Mouse (Mus musculus) CH12.LX (cell line): Measurements from ENCODE around the gene Uhrf1bp1l. TPM values are rescaled to one million over a fixed set of nuclear protein-coding genes. Genes with fewer than 3 reads are reported as not detected.

ENCODE experiments used
- DNase-seq: peaks from one replicate; pipeline ENCODE4 v3.0.0-alpha.2; 2013; ENCODE audit errors: extremely low read depth
- H3K27ac ChIP-seq: 2 replicates; pipeline ENCODE4 v1.5.1; 2012; ENCODE audit warnings: low read depth, mild to moderate bottlenecking, control low read depth, moderate library complexity; ENCODE audit not compliant: insufficient read depth
- H3K27me3 ChIP-seq: replicated peaks from 2 replicates; pipeline ENCODE3; 2012; ENCODE audit warnings: inconsistent platforms
- H3K36me3 ChIP-seq, 2 experiments: replicated peaks in 1 of 2; 2 replicates each; pipeline versions ENCODE3 to v1.6.1; 2012; ENCODE audit warnings: inconsistent platforms in 1 of 2, low read length in 1 of 2, mild to moderate bottlenecking in 1 of 2, mixed read lengths in 1 of 2, moderate library complexity in 1 of 2; ENCODE audit not compliant: control insufficient read depth in 1 of 2, insufficient read depth in 1 of 2
- H3K4me1 ChIP-seq, 2 experiments: 2 replicates each; pipeline ENCODE4 v1.6.1; 2012; ENCODE audit warnings: inconsistent platforms in 1 of 2, moderate library complexity in 1 of 2; ENCODE audit not compliant: insufficient read depth in 2 of 2, control insufficient read depth in 1 of 2
- H3K4me2 ChIP-seq: 2 replicates; pipeline ENCODE4 v1.6.1; 2012; ENCODE audit warnings: low read depth, mild to moderate bottlenecking, control low read depth; ENCODE audit not compliant: poor library complexity, insufficient read depth, severe bottlenecking
- H3K4me3 ChIP-seq, 3 experiments: fragments of 150-350 bp in 1 of 3; sonication (generic) in 1 of 3; replicated peaks in 1 of 3; 2 replicates each; pipeline versions ENCODE3 to v1.5.1; 2011 to 2012; ENCODE audit warnings: low read depth in 2 of 3, low read length in 2 of 3, mild to moderate bottlenecking in 2 of 3, moderate library complexity in 2 of 3, control low read depth in 1 of 3, improper control_type of control experiment in 1 of 3, inconsistent platforms in 1 of 3, mixed read lengths in 1 of 3; ENCODE audit not compliant: poor library complexity in 1 of 3
- H3K79me2 ChIP-seq: replicated peaks from 2 replicates; pipeline ENCODE4 v1.6.1; 2012; ENCODE audit warnings: mild to moderate bottlenecking, moderate library complexity; ENCODE audit not compliant: control insufficient read depth, poor library complexity, insufficient read depth, severe bottlenecking; ENCODE audit errors: extremely low read depth
- H3K9ac ChIP-seq: 2 replicates; pipeline ENCODE4 v1.6.1; 2012; ENCODE audit warnings: low read depth, mild to moderate bottlenecking, control low read depth, moderate library complexity; ENCODE audit not compliant: insufficient read depth
- H3K9me3 ChIP-seq: replicated peaks from 2 replicates; pipeline ENCODE3; 2012; ENCODE audit warnings: low read length, inconsistent platforms, mixed read lengths
- CHD1 ChIP-seq: IDR thresholded peaks from 2 replicates; pipeline ENCODE4 v1.6.1; 2012; ENCODE audit warnings: low read depth, low read length, improper control_type of control experiment, inconsistent platforms
- CTCF ChIP-seq, 2 experiments: IDR thresholded peaks in 1 of 2; conservative IDR thresholded peaks in 1 of 2; 2 replicates each; pipeline ENCODE4 v1.5.1; 2011 to 2012; ENCODE audit warnings: low read depth in 2 of 2, low read length in 2 of 2, improper control_type of control experiment in 1 of 2, inconsistent platforms in 1 of 2, mild to moderate bottlenecking in 1 of 2, moderate library complexity in 1 of 2
- E2F4 ChIP-seq: IDR thresholded peaks from 2 replicates; pipeline ENCODE4 v1.6.1; 2011; ENCODE audit warnings: low read depth, low read length, improper control_type of control experiment; ENCODE audit not compliant: insufficient replicate concordance
- IRF4 ChIP-seq: IDR thresholded peaks from 2 replicates; pipeline ENCODE4 v1.6.1; 2014; ENCODE audit warnings: low read depth, mild to moderate bottlenecking, inconsistent platforms, low read length, improper control_type of control experiment
- MAX ChIP-seq: IDR thresholded peaks from 2 replicates; pipeline ENCODE4 v1.6.1; 2011; ENCODE audit warnings: low read length, improper control_type of control experiment
- MAZ ChIP-seq: IDR thresholded peaks from 2 replicates; pipeline ENCODE4 v1.6.1; 2012; ENCODE audit warnings: low read depth, mild to moderate bottlenecking, inconsistent platforms, low read length, improper control_type of control experiment, moderate library complexity
- MEF2A ChIP-seq: IDR thresholded peaks from 2 replicates; pipeline ENCODE4 v1.6.1; 2014; ENCODE audit warnings: low read depth, mild to moderate bottlenecking, inconsistent platforms, low read length, improper control_type of control experiment, borderline replicate concordance
- MXI1 ChIP-seq: IDR thresholded peaks from 2 replicates; pipeline ENCODE4 v1.6.1; 2011; ENCODE audit warnings: mild to moderate bottlenecking, low read depth, low read length, improper control_type of control experiment
- NELFE ChIP-seq: IDR thresholded peaks from 2 replicates; pipeline ENCODE4 v1.6.1; 2011; ENCODE audit warnings: low read depth, low read length, improper control_type of control experiment
- NRF1 ChIP-seq: IDR thresholded peaks from 2 replicates; pipeline ENCODE4 v1.6.1; 2014; ENCODE audit warnings: low read depth, mild to moderate bottlenecking, inconsistent platforms, low read length, improper control_type of control experiment, moderate library complexity
- PAX5 ChIP-seq: IDR thresholded peaks from 2 replicates; pipeline ENCODE4 v1.6.1; 2012; ENCODE audit warnings: low read length, inconsistent platforms, mixed read lengths
- RAD21 ChIP-seq: IDR thresholded peaks from 2 replicates; pipeline ENCODE4 v1.6.1; 2011; ENCODE audit warnings: low read depth, mild to moderate bottlenecking, low read length, improper control_type of control experiment, moderate library complexity
- RCOR1 ChIP-seq: conservative IDR thresholded peaks from 2 replicates; pipeline ENCODE4 v1.6.1; 2012; ENCODE audit warnings: low read depth, mild to moderate bottlenecking, inconsistent platforms, low read length, improper control_type of control experiment
- SIN3A ChIP-seq: IDR thresholded peaks from 2 replicates; pipeline ENCODE4 v1.6.1; 2012; ENCODE audit warnings: low read length, improper control_type of control experiment, inconsistent platforms
- SMC3 ChIP-seq: IDR thresholded peaks from 2 replicates; pipeline ENCODE4 v1.6.1; 2011; ENCODE audit warnings: low read depth, low read length, improper control_type of control experiment
- TBP ChIP-seq: conservative IDR thresholded peaks from 2 replicates; pipeline ENCODE4 v1.6.1; 2011; ENCODE audit warnings: low read depth, low read length, improper control_type of control experiment
- TCF12 ChIP-seq: IDR thresholded peaks from 2 replicates; pipeline ENCODE4 v1.6.1; 2014; ENCODE audit warnings: low read depth, mild to moderate bottlenecking, inconsistent platforms, low read length, improper control_type of control experiment
- UBTF ChIP-seq: IDR thresholded peaks from 2 replicates; pipeline ENCODE4 v1.6.1; 2012; ENCODE audit warnings: low read depth, mild to moderate bottlenecking, inconsistent platforms, low read length, improper control_type of control experiment, moderate library complexity
- ZC3H11A ChIP-seq: IDR thresholded peaks from 2 replicates; pipeline ENCODE4 v1.6.1; 2012; ENCODE audit warnings: low read depth, mild to moderate bottlenecking, inconsistent platforms, low read length, improper control_type of control experiment
- ZMIZ1 ChIP-seq: IDR thresholded peaks from 2 replicates; pipeline ENCODE4 v1.6.1; 2012; ENCODE audit warnings: low read depth, mild to moderate bottlenecking, inconsistent platforms, low read length, improper control_type of control experiment
- ZNF384 ChIP-seq: IDR thresholded peaks from 2 replicates; pipeline ENCODE4 v1.6.1; 2012; ENCODE audit warnings: low read depth, low read length, improper control_type of control experiment, inconsistent platforms
- dilution Hi-C: fragments of 300-500 bp; cut with MboI; formaldehyde crosslinking; loops from 2 replicates; pipeline ENCODE4 v1.14.3; 2020; ENCODE audit warnings: low sequenced_read_pairs; ENCODE audit not compliant: extremely low pct_unique_long_range_greater_than_20kb, extremely low pct_ligation_motif_present
- in situ Hi-C: fragments of 300-500 bp; cut with MboI; formaldehyde crosslinking; loops from 3 replicates; pipeline ENCODE4 v1.14.3; 2019; ENCODE audit warnings: low sequenced_read_pairs, low pct_ligation_motif_present, low pct_unique_long_range_greater_than_20kb, mixed read lengths
- polyA plus RNA-seq: library from polyadenylated mRNA; unstranded; fragments of >175 nt; gene quantifications from 2 replicates; pipeline ENCODE4 v1.2.1, GENCODE M21; 2012; ENCODE audit warnings: low read depth; ENCODE audit not compliant: insufficient read length
- total RNA-seq, 2 experiments: library from RNA; depleted of rRNA; stranded (reverse); fragments of 300-350 nt in 1 of 2; fragments of >200 nt in 1 of 2; gene quantifications; 2 replicates each; pipeline ENCODE4 v1.2.3; 2012 to 2014

Gene Uhrf1bp1l
- total and polyA plus RNA-seq, 3 experiments, result 18.8 to 40.1 (median 27.9) TPM

GRCm38 (mm10) chr10:89823906-89824305 lies 79.1 kb downstream of the Uhrf1bp1l start:
- no peaks in the 10 kb centered on the region for H3K9me3 ChIP-seq
- no peak overlapping the region for H3K27ac ChIP-seq
- no peak overlapping the region for H3K9ac ChIP-seq
- H3K79me2 ChIP-seq, result no peaks in the 10 kb centered on the region
- no peaks in the 10 kb centered on the region for H3K4me1 ChIP-seq
- no peak overlapping the region for H3K4me3 ChIP-seq
- no peak overlapping the region for H3K4me2 ChIP-seq
- no peaks in the 10 kb centered on the region for H3K27me3 ChIP-seq
- dilution Hi-C loops (no loop called here), in situ Hi-C loops (no loop called here)
- H3K36me3 ChIP-seq, result peaks cover 5 to 19% of the 10 kb centered on the region in 2 experiments
- peak; percentile 29 for DNase-seq
- TF ChIP-seq PAX5 (no peak), SMC3 (peak; percentile 32), ZC3H11A (no peak), ZNF384 (no peak), NRF1 (no peak), NELFE (no peak), MAZ (no peak), CTCF (conservative IDR thresholded peaks at IDR 0.05 in 1 of 2, IDR thresholded peaks at IDR 0.05 in 1 of 2; ENCODE audit: low read depth in 2 of 2, low read length in 2 of 2) (peak in 1 of 2 experiments; percentile 60; a peak in 2 of 4 replicates), TBP (no peak), MEF2A (no peak), MXI1 (no peak), RCOR1 (no peak), ZMIZ1 (no peak), RAD21 (peak; percentile 63), CHD1 (no peak), MAX (no peak)

GRCm38 (mm10) chr10:89826896-89827295 lies 82.1 kb downstream of the Uhrf1bp1l start:
- in situ Hi-C loops, result no loop called here
- no peaks in the 10 kb centered on the region for H3K27me3 ChIP-seq
- H3K4me2 ChIP-seq, result no peak overlapping the region
- H3K9me3 ChIP-seq, result no peaks in the 10 kb centered on the region
- H3K27ac ChIP-seq, result no peak overlapping the region
- no peak for TF ChIP-seq NRF1
- TF ChIP-seq CTCF (conservative IDR thresholded peaks at IDR 0.05 in 1 of 2, IDR thresholded peaks at IDR 0.05 in 1 of 2; ENCODE audit: low read depth in 2 of 2, low read length in 2 of 2), result no peak
- TF ChIP-seq RCOR1, result no peak
- TF ChIP-seq UBTF, result no peak
- TF ChIP-seq IRF4, result no peak
- TF ChIP-seq E2F4, result no peak
- no peak for TF ChIP-seq TCF12
- no peak for TF ChIP-seq TBP
- TF ChIP-seq SIN3A, result no peak
- no peak for TF ChIP-seq ZMIZ1
- H3K4me1 ChIP-seq, result no peaks in the 10 kb centered on the region
- H3K9ac ChIP-seq, result no peak overlapping the region
- no peak for DNase-seq
- peaks cover 0 to 10% of the 10 kb centered on the region in 2 experiments for H3K36me3 ChIP-seq
- no peak overlapping the region for H3K4me3 ChIP-seq
- no peaks in the 10 kb centered on the region for H3K79me2 ChIP-seq
- dilution Hi-C loops, result no loop called here
